Mouse (Mus musculus): Measurements from ENCODE around the gene Fam162b. TPM values are rescaled to one million over a fixed set of nuclear protein-coding genes. Genes with fewer than 3 reads are reported as not detected.

Gene Fam162b
- total RNA-seq, 2 experiments from 2014 or later: not detected

Other genes with a start within 250 kb of the Fam162b start
- not detected for gene Gm49339, start 109.9 kb downstream of the Fam162b start, total RNA-seq (2021)
- under 1 TPM in 1 of 2 experiments, not detected in 1; 0.25 TPM for gene Lilr4b, start 109.9 kb downstream of the Fam162b start, total RNA-seq (2021)
- gene Lilrb4a, start 99.6 kb downstream of the Fam162b start, total RNA-seq (2021): under 1 TPM in 1 of 2 experiments, not detected in 1; 0.46 TPM
- not detected for gene Gprc6a, start 40.9 kb upstream of the Fam162b start, total RNA-seq (2021)
- gene Rfx6, start 87.2 kb upstream of the Fam162b start, total RNA-seq (2021): not detected